Mouse (Mus musculus) brown adipose tissue, adult 24 weeks (tissue): Measurements from ENCODE around the gene Soga1. TPM values are rescaled to one million over a fixed set of nuclear protein-coding genes. Genes with fewer than 3 reads are reported as not detected.
A peak's percentile ranks its signal among the peaks of the same experiment; 100 is the strongest.

Experiments
- H3K27ac ChIP-seq: fragments of 200-500 bp; replicated peaks from 2 replicates; pipeline ENCODE4 v1.5.1; 2012; ENCODE audit warnings: low read depth, mild to moderate bottlenecking, low read length
- H3K4me1 ChIP-seq: fragments of 200-500 bp; 2 replicates; pipeline ENCODE4 v1.6.1; 2012; ENCODE audit warnings: low read length, mixed read lengths; ENCODE audit not compliant: control insufficient read depth, insufficient read depth, insufficient read length
- H3K4me3 ChIP-seq: fragments of 200-500 bp; 2 replicates; pipeline ENCODE4 v1.5.1; 2012; ENCODE audit warnings: low read depth, mild to moderate bottlenecking, low read length, moderate library complexity; ENCODE audit not compliant: insufficient read depth
- polyA plus RNA-seq: library from polyadenylated mRNA; stranded (reverse); fragments of >200 nt; gene quantifications from 2 replicates; pipeline ENCODE4 v1.2.4, GENCODE M21; 2012; ENCODE audit not compliant: missing spikeins, insufficient read depth, insufficient read length

Soga1 gene
- polyA plus RNA-seq, 1 experiment, result 6.0 TPM

GRCm38 (mm10) chr2:157092024-157092423 is 13.0 kb upstream of the Soga1 start:
- no peak overlapping the region for H3K4me3 ChIP-seq
- H3K27ac ChIP-seq, result no peak overlapping the region
- H3K4me1 ChIP-seq, result peaks cover 2% of the 10 kb centered on the region; the same call in 1 of the 2 replicates

GRCm38 (mm10) chr2:157087536-157088317 is 8.7 kb upstream of the Soga1 start:
- Histone ChIP-seq H3K4me1 (no peaks in the 10 kb centered on the region), H3K4me3 (no peak overlapping the region), H3K27ac (no peak overlapping the region)

GRCm38 (mm10) chr2:157086796-157087195 is 7.7 kb upstream of the Soga1 start, which contains the start of gene Tldc2:
TSS of gene Tldc2 (plus strand) at chr2:157087055.
- Histone ChIP-seq H3K4me3 (no peak within 1 kb of the TSS), H3K27ac (no peak within 1 kb of the TSS)

DNA sequence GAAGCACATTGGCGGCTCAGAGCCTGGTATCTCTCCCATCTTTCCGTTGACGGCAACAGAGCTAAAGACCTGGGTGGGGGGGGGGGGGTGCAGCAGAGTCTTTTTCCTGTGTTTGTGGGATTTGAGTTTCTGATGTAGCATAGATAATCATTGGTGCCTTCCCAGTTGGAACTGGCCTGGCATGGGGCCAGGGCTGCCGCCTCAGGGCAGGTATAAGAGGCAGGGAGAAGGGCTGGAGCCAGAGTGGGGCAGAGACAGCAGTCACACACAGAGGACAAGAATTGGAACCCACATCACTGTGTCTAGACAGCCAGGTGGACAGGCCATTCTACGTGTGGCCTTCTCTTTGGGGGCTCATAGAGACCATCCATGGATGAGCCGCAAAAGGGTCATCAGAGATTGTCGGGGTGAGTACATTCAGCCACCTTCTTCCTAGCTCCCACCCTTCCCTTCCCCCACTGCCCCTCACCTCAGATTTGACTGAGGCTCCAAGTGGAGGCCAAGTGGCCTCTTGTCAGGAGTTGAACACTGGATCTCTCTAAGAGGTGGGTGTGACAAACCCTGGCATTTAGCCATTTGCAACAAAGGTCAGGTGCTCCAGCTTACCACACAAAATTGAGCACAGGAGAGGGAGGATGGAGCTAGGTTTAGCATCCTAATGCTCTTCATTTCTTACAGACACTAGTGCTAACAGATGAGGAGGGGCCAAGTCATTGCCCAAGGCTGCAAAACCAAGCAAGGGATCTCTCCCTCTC is 6.0 kb upstream of the Soga1 start:
- Histone ChIP-seq H3K4me1 (no peaks in the 10 kb centered on the region), H3K4me3 (no peak overlapping the region), H3K27ac (no peak overlapping the region)

More at GRCm38 (mm10) chr2:157086796-157087195, 7.7 kb upstream of the Soga1 start, which contains the start of gene Tldc2:
- H3K4me1 ChIP-seq, result no peaks in the 10 kb centered on the region

GRCm38 (mm10) chr2:157081960-157082359 is 2.9 kb upstream of the Soga1 start:
- H3K27ac ChIP-seq, result no peak overlapping the region

DNA sequence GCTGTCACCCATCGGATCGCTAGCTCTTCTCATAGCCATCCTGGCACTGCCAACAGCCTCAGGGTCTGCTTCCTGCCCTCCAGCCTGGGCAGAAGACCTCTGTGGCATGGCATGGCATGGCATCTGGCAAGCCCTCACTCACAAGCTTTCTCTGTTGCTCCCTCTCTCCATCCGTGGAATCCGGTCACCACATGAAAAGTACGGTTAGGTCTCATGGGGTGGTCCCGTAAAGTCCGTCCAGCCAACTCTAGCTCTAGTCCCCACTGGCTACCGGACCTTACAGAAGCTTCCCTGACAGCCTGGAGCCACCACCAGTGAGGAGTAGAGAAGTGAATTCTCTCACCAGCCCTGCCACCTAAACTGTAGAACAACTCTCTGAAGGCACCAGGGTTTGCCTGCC is 2.3 kb upstream of the Soga1 start:
- Histone ChIP-seq H3K4me1 (peaks cover 9% of the 10 kb centered on the region), H3K27ac (no peak overlapping the region), H3K4me3 (no peak overlapping the region)

More at GRCm38 (mm10) chr2:157081960-157082359, 2.9 kb upstream of the Soga1 start:
- H3K4me3 ChIP-seq, result no peak overlapping the region
- H3K4me1 ChIP-seq, result 0 out of 2 replicates have a peak, but pooled peaks cover 3% of the 10 kb centered on the region

DNA sequence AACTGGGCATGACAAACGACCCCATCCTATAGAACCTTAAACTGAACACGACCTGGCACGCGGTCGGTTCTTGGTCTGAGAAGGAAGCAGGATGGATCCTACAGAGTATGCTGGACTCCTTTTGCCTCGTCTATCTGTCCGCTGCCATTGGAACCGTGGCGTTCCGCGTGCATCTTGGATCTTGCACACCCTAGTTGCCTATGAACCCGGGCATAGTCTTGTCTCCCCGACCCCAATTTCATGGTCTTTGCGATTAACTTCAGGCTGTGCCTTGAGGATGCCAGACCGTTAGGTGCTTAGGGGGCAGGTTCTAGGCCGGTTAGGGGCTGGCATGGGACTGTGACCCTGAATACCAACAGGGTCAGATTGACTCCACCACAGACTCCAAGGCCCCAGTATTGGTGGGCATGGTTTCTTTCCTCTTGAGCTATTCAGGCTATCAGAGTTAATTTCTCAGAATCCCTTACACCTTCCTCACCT is 687 bp upstream of the Soga1 start:
- Histone ChIP-seq H3K4me3 (peak overlapping the region; percentile 57), H3K27ac (no peak overlapping the region), H3K4me1 (peaks cover 18% of the 10 kb centered on the region)

GRCm38 (mm10) chr2:157078059-157078792 is 828 bp downstream of the Soga1 start:
- H3K4me1 ChIP-seq, result peaks cover 32% of the 10 kb centered on the region
- peak overlapping the region; percentile 75 for H3K4me3 ChIP-seq
- H3K27ac ChIP-seq, result peak overlapping the region; percentile 81

DNA sequence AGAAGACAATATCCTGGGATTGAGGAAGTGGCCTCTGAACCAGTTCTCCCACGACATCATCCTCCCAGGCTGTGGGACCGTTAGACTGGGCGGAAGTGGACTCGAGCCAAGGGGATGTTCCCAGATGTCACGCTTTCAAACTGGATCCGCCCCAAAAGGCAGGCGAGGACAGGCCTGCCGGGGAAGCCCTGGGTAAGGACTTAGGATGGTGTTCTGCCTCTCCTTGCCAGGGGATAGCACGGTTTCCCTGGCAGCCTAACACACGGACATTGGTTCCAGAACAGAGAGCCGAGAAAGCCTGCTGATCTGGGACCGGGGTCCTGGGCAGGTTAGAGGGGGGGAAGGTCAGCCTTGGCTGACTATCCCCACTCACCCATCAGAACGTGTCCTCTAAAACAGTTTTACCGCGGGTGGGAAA is 1.4 kb downstream of the Soga1 start:
- peak overlapping the region; percentile 85 for H3K27ac ChIP-seq
- H3K4me3 ChIP-seq, result peak overlapping the region; percentile 75
- H3K4me1 ChIP-seq, result peaks cover 38% of the 10 kb centered on the region

GRCm38 (mm10) chr2:157077160-157077559 is 1.9 kb downstream of the Soga1 start:
- peak overlapping the region; percentile 75 for H3K4me3 ChIP-seq
- H3K4me1 ChIP-seq, result peaks cover 42% of the 10 kb centered on the region
- peak overlapping the region; percentile 85 for H3K27ac ChIP-seq

DNA sequence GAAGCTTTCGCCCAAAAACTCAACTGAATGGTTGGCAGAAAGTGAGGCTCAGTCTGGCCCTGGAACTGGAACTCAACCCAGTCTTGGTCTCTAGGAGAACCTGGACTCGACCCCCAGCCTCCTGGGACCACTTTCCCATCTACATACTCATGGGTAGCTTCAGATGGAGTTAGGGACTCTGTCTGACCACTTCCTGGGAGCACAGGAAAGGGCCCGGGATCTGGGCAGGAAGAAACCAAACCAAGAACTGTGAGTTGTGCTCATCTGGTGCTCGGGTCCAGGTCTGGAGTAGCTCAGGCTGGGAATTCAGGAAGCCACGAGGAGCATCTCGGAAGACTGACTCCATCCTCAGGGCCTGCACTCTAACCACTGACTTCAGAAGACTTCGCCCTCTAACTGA is 2.5 kb downstream of the Soga1 start:
- Histone ChIP-seq H3K4me1 (peaks cover 48% of the 10 kb centered on the region), H3K4me3 (peak overlapping the region; percentile 75), H3K27ac (peak overlapping the region; percentile 85)

DNA sequence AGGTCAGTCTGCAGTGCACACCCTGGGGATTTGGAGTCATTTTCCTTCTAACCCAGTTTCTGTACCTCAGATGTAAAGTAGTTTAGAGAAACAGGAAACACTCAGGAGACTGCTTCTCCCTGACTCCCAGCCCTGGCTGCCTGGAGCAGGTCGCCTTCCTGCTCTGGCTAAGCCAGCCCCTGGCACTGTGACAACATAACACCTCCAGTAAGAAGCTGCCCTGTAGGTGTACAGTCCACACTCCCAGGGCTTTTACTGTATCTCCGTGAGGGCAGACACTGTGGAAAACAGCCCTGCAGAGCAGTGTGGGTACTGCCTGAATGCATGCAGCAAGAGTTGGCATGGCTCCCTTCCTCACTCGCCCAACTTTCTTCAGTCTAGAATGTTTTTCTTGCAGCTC is 3.4 kb downstream of the Soga1 start:
- Histone ChIP-seq H3K27ac (peak overlapping the region; percentile 85), H3K4me1 (peaks cover 56% of the 10 kb centered on the region), H3K4me3 (peak overlapping the region; percentile 75)

GRCm38 (mm10) chr2:157075226-157075625 is 3.8 kb downstream of the Soga1 start:
- Histone ChIP-seq H3K27ac (peak overlapping the region; percentile 50), H3K4me3 (peak overlapping the region; percentile 19), H3K4me1 (peaks cover 61% of the 10 kb centered on the region)

GRCm38 (mm10) chr2:157074772-157075171 is 4.3 kb downstream of the Soga1 start:
- 0 out of 2 replicates have a peak overlapping the region, but pooled peaks have one; percentile 6 for H3K4me3 ChIP-seq
- peak overlapping the region; percentile 48 for H3K27ac ChIP-seq
- H3K4me1 ChIP-seq, result peaks cover 64% of the 10 kb centered on the region
